Mouse (Mus musculus): Measurements from ENCODE around the gene Phf11c.

DNA sequence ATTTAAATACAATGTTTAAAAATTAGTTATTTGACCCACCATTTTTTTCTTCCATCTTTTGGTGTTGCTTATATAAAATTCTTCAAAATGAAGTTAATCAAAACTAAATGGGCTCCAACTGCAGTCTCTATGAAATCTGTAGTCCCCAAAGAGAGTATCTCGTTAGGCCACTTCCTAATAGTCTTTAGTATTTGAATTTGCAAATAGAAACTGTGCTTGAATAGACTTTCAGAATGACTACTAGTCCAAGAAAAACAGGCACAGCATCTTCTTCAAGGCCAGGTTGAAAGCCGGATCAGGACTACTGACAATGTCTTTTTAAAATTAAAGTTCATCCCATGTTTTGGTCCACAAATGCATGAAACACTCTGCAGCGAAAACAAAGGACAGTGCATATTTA lies 42.2 kb upstream of the Phf11c start:
- TF ChIP-seq CTCF (IDR thresholded peaks at IDR 0.05; ENCODE audit: low read depth) (no peak), EP300 (IDR thresholded peaks at IDR 0.05; ENCODE audit: low read depth) (no peak)

All from liver, postnatal 0 days (tissue).